Mouse (Mus musculus): Measurements from ENCODE around the gene Stra6l. TPM values are rescaled to one million over a fixed set of nuclear protein-coding genes. Genes with fewer than 3 reads are reported as not detected.

The Stra6l gene
- total RNA-seq, 2 experiments from 2014 or later = not detected

- no peak for DNase-seq (ENCODE audit: low spot score)
Measured at GRCm38 (mm10) chr4:45911876-45912275, 63.4 kb downstream of the Stra6l start.

- no peak for DNase-seq (ENCODE audit: low spot score)
Measured at GRCm38 (mm10) chr4:45917091-45917490, 68.6 kb downstream of the Stra6l start.

- no peak for DNase-seq (ENCODE audit: low spot score)
Measured at GRCm38 (mm10) chr4:45921663-45922435, 73.4 kb downstream of the Stra6l start.

- DNase-seq (ENCODE audit: low spot score) = no peak
Measured at GRCm38 (mm10) chr4:45924011-45924410, 75.5 kb downstream of the Stra6l start.

- no peak for DNase-seq (ENCODE audit: low spot score)
Measured at GRCm38 (mm10) chr4:45928561-45928960, 80.1 kb downstream of the Stra6l start.

Other genes starting within 250 kb of the Stra6l start
- under 1 TPM; 0.50 to 0.64 TPM for gene Aldh1b1, start 49.6 kb upstream of the Stra6l start, total RNA-seq (2021)
- not detected for gene Igfbpl1, start 21.7 kb upstream of the Stra6l start, total RNA-seq (2021)
- not detected for gene Ccdc180, start 41.6 kb downstream of the Stra6l start, total RNA-seq (2021)
- gene Tdrd7, start 116.7 kb downstream of the Stra6l start, total RNA-seq (2021) = 1 to 10 TPM; 7.3 to 9.7 TPM
- 100 to 1,000 TPM; 163 to 194 TPM for gene Tmod1, start 190.3 kb downstream of the Stra6l start, total RNA-seq (2021)

All from gastrocnemius, adult 18-20 months (tissue).